ENCODE assay signal across 18 mouse cellular contexts in genomic region chr3:87846650-87847110, GRCm38 (mm10). TPM values are rescaled to one million over a fixed set of nuclear protein-coding genes. Genes with fewer than 3 reads are reported as not detected.
DNase-seq lines count a peak whose midpoint lies in the region; ATAC-seq and TF ChIP-seq lines count a peak whose summit lies in the region.
"Had no signal": no experiment of that assay in that cellular context is flagged by ENCODE, and none has a peak within 500 bp of the region (broad histone marks: within the 10 kb centered on the region; RNA-seq: fewer than 3 reads in every experiment).

Gene Sh2d2a (plus strand): TSS chr3:87846755.

- peaks cover 7 to 51% of the 10 kb centered on the region in 2 experiments; a peak in 3 of 4 replicates for H3K4me1 ChIP-seq in CH12.LX (ENCODE audit: control insufficient read depth in 1 of 2, insufficient read depth in 2 of 2)
- H3K4me1 ChIP-seq: embryonic facial prominence, embryonic 12.5 days; hindbrain, embryonic 15.5 days; limb, embryonic 15.5 days; stomach, embryonic 15.5 days had no signal

- peak within 1 kb of the TSS; percentile 81 for H3K4me2 ChIP-seq in CH12.LX (ENCODE audit: insufficient read depth, low read depth, poor library complexity, severe bottlenecking)
- H3K4me2 ChIP-seq: embryonic facial prominence, embryonic 12.5 days; heart, embryonic 15.5 days; hindbrain, embryonic 15.5 days; limb, embryonic 15.5 days; lung, embryonic 14.5 days; stomach, embryonic 15.5 days had no signal

- in situ Hi-C loops in CH12.LX (cut with MboI; ENCODE audit: low pct_ligation_motif_present, low pct_unique_long_range_greater_than_20kb, low sequenced_read_pairs), result no loop called here

- TF ChIP-seq RAD21 in CH12.LX (IDR thresholded peaks at IDR 0.05; ENCODE audit: low read depth, low read length), result no peak

- no peak for TF ChIP-seq CTCF in CH12.LX (conservative IDR thresholded peaks at IDR 0.05 in 1 of 2, IDR thresholded peaks at IDR 0.05 in 1 of 2; ENCODE audit: low read depth in 2 of 2, low read length in 2 of 2)

- H3K79me2 ChIP-seq in CH12.LX (replicated peaks; ENCODE audit: control insufficient read depth, extremely low read depth, insufficient read depth, poor library complexity, severe bottlenecking), result 0 out of 2 replicates have a peak, but pooled peaks cover 2% of the 10 kb centered on the region

- ATAC-seq in megakaryocyte-erythroid progenitor cell, adult 5-6 weeks (replicated peaks; ENCODE audit: low FRiP score, low TSS enrichment, poor library complexity, severe bottlenecking), result no peak
- no peak for ATAC-seq in frontal cortex, adult (ENCODE audit: low TSS enrichment)

- DNase-seq in CD4-positive, CD25-positive, alpha-beta regulatory T cell, adult 2 months (ENCODE audit: low read depth, low spot score), result peak; percentile 93
- DNase-seq in CH12.LX (ENCODE audit: extremely low read depth), result peak; percentile 90
- peak; percentile 82 to 91 for DNase-seq in natural killer cell, adult 2 months (ENCODE audit: low spot score in 2 of 2)
- DNase-seq in thymus, postnatal 0 days (ENCODE audit: low spot score), result peak; percentile 93
- DNase-seq in left cerebral cortex, adult 9 months (ENCODE audit: low spot score in 2 of 2), result no peak
- DNase-seq: adrenal gland, postnatal 10 days; cerebellum, postnatal 14 days; kidney, adult 8-10 months; kidney, postnatal 4 days; lung, embryonic 14.5 days had no signal

- TF ChIP-seq EP300 in CH12.LX (IDR thresholded peaks at IDR 0.05; ENCODE audit: low read length), result no peak

- H3K27me3 ChIP-seq in CH12.LX (replicated peaks), result no peaks in the 10 kb centered on the region
- H3K27me3 ChIP-seq: embryonic facial prominence, embryonic 12.5 days; heart, embryonic 15.5 days; hindbrain, embryonic 15.5 days; limb, embryonic 15.5 days; stomach, embryonic 15.5 days had no signal

- peak within 1 kb of the TSS; percentile 59 to 86 (median 66) for H3K4me3 ChIP-seq in CH12.LX (replicated peaks in 1 of 3; ENCODE audit: low read depth in 2 of 3, low read length in 2 of 3, poor library complexity in 1 of 3)
- H3K4me3 ChIP-seq: embryonic facial prominence, embryonic 12.5 days; heart, embryonic 15.5 days; hindbrain, embryonic 15.5 days; limb, embryonic 15.5 days; megakaryocyte, embryonic 14.5 days; stomach, embryonic 15.5 days had no signal

- peak; percentile 79 for TF ChIP-seq POLR2A in CH12.LX (IDR thresholded peaks at IDR 0.05; ENCODE audit: low read depth, low read length)

- H3K9ac ChIP-seq in CH12.LX (ENCODE audit: insufficient read depth, low read depth), result peak within 1 kb of the TSS; percentile 73
- H3K9ac ChIP-seq: embryonic facial prominence, embryonic 12.5 days; heart, embryonic 15.5 days; hindbrain, embryonic 15.5 days; limb, embryonic 15.5 days; lung, embryonic 14.5 days; stomach, embryonic 15.5 days had no signal

- peaks cover 7 to 25% of the 10 kb centered on the region in 2 experiments for H3K36me3 ChIP-seq in CH12.LX (replicated peaks in 1 of 2; ENCODE audit: control insufficient read depth in 1 of 2, insufficient read depth in 1 of 2, low read length in 1 of 2)
- H3K36me3 ChIP-seq: embryonic facial prominence, embryonic 12.5 days; heart, embryonic 15.5 days; hindbrain, embryonic 15.5 days; limb, embryonic 15.5 days; stomach, embryonic 15.5 days had no signal

- peak within 1 kb of the TSS; percentile 65; the same call in 1 of the 2 replicates for H3K27ac ChIP-seq in CH12.LX (ENCODE audit: insufficient read depth, low read depth)
- H3K27ac ChIP-seq: embryonic facial prominence, embryonic 12.5 days; heart, embryonic 15.5 days; hindbrain, embryonic 15.5 days; limb, embryonic 15.5 days; stomach, embryonic 15.5 days had no signal

- dilution Hi-C loops in CH12.LX (cut with MboI; ENCODE audit: extremely low pct_ligation_motif_present, extremely low pct_unique_long_range_greater_than_20kb, low sequenced_read_pairs), result no loop called here

- H3K9me3 ChIP-seq in CH12.LX (replicated peaks; ENCODE audit: low read length), result no peaks in the 10 kb centered on the region
- H3K9me3 ChIP-seq: embryonic facial prominence, embryonic 12.5 days; heart, embryonic 15.5 days; hindbrain, embryonic 15.5 days; limb, embryonic 15.5 days; stomach, embryonic 15.5 days had no signal

TF ChIP-seq in CH12.LX, 34 proteins besides CTCF, POLR2A, EP300 and RAD21:
- 0 out of 2 replicates have a peak, but pooled peaks have one; percentile 7 for TF ChIP-seq ELF1 (IDR thresholded peaks at IDR 0.05; ENCODE audit: low read depth, low read length)
- TF ChIP-seq TBP (conservative IDR thresholded peaks at IDR 0.05; ENCODE audit: low read depth, low read length), result peak; percentile 64; the same call in 1 of the 2 replicates
- no peak for TF ChIP-seq USF2 (conservative IDR thresholded peaks at IDR 0.05; ENCODE audit: low read depth, low read length)
- TF ChIP-seq ZC3H11A (IDR thresholded peaks at IDR 0.05; ENCODE audit: low read depth, low read length), result no peak
- no peak for TF ChIP-seq PAX5 (IDR thresholded peaks at IDR 0.05; ENCODE audit: low read length)
- TF ChIP-seq POLR2AphosphoS2 (IDR thresholded peaks at IDR 0.05; ENCODE audit: low read depth, low read length), result no peak
- no peak for TF ChIP-seq CHD1 (IDR thresholded peaks at IDR 0.05; ENCODE audit: low read depth, low read length)
- 0 out of 2 replicates have a peak, but pooled peaks have one; percentile 44 for TF ChIP-seq TCF12 (IDR thresholded peaks at IDR 0.05; ENCODE audit: low read depth, low read length)
- no peak; the same call in 1 of the 2 replicates for TF ChIP-seq NELFE (IDR thresholded peaks at IDR 0.05; ENCODE audit: low read depth, low read length)
- no peak for TF ChIP-seq MAZ (IDR thresholded peaks at IDR 0.05; ENCODE audit: low read depth, low read length)
- TF ChIP-seq ETS1 (conservative IDR thresholded peaks at IDR 0.05; ENCODE audit: low read depth, low read length), result peak; percentile 62
- no peak for TF ChIP-seq HCFC1 (IDR thresholded peaks at IDR 0.05; ENCODE audit: low read depth, low read length)
- no peak for TF ChIP-seq ZMIZ1 (IDR thresholded peaks at IDR 0.05; ENCODE audit: low read depth, low read length)
- no peak for TF ChIP-seq E2F4 (IDR thresholded peaks at IDR 0.05; ENCODE audit: insufficient replicate concordance, low read depth, low read length)
- TF ChIP-seq NRF1 (IDR thresholded peaks at IDR 0.05; ENCODE audit: low read depth, low read length), result no peak
- TF ChIP-seq RCOR1 (conservative IDR thresholded peaks at IDR 0.05; ENCODE audit: low read depth, low read length), result no peak

RNA-seq across cellular contexts. Expression of gene Sh2d2a, which starts in this region (rescaled TPM):
- 39.2 and 46.6 TPM in 2 replicates for total RNA-seq in CH12.LX (2012; rRNA removed)
- 19.9 and 23.2 TPM in 2 replicates for total RNA-seq in CH12.LX (2014; rRNA removed)
- 66.8 and 74.5 TPM in 2 replicates for polyA plus RNA-seq in CH12.LX (2012; ENCODE audit: insufficient read length, low read depth)
- polyA plus RNA-seq in thymus, postnatal 0 days (2015; fragmentation: Nextera tagmentation; extraction: Ambion mirVana), result 101 and 108 TPM in 2 replicates
- 0.74 and 2.2 TPM in 2 replicates for total RNA-seq in megakaryocyte-erythroid progenitor cell, adult 5-6 weeks (2014; fragmentation: Nextera tagmentation)
- total RNA-seq in megakaryocyte-erythroid progenitor cell, adult 5-6 weeks (2017), result 5.2 TPM in 1 of 2 replicates, not detected in the other
- polyA plus RNA-seq: embryonic facial prominence, embryonic 12.5 days had no signal

Comparison
In these comparisons a context has a peak if more than half of its experiments do, and no peak if none do; other contexts are left out.
1. DNase-seq: peak in CD4-positive, CD25-positive, alpha-beta regulatory T cell, adult 2 months (single experiment), CH12.LX (single experiment), natural killer cell, adult 2 months (2 of 2) and thymus, postnatal 0 days (single experiment); none in left cerebral cortex, adult 9 months (0 of 2).